Mouse (Mus musculus) midbrain, embryonic 15.5 days (tissue): ENCODE data around the gene Hist1h4b. TPM values are rescaled to one million over a fixed set of nuclear protein-coding genes. Genes with fewer than 3 reads are reported as not detected.
"Not testable (repeated sequence)": the region's sequence is repeated elsewhere in the genome, so short reads cannot be mapped to it uniquely, and the experiment has no call there.

ENCODE experiments used
- ATAC-seq: fragments of 200-750 bp; cut with Nextera tagmentation; replicated peaks from 2 replicates; pipeline ENCODE4 v1.8.0; 2017; ENCODE audit warnings: moderate TSS enrichment
- H3K27ac ChIP-seq: fragments of 300-500 bp; sonication (generic); 2 replicates; pipeline ENCODE4 v1.5.1; 2015; ENCODE audit warnings: mild to moderate bottlenecking, inconsistent platforms
- H3K27me3 ChIP-seq: fragments of 300-500 bp; sonication (generic); replicated peaks from 2 replicates; pipeline ENCODE4 v1.6.1; 2015; ENCODE audit warnings: inconsistent platforms
- H3K36me3 ChIP-seq: fragments of 300-500 bp; sonication (generic); replicated peaks from 2 replicates; pipeline ENCODE4 v1.6.1; 2015; ENCODE audit warnings: inconsistent platforms
- H3K4me1 ChIP-seq: fragments of 300-500 bp; sonication (generic); 2 replicates; pipeline ENCODE4 v1.6.1; 2015; ENCODE audit warnings: inconsistent platforms
- H3K4me2 ChIP-seq: fragments of 300-500 bp; sonication (generic); 2 replicates; pipeline ENCODE4 v1.6.1; 2015; ENCODE audit warnings: inconsistent platforms, mild to moderate bottlenecking, moderate library complexity
- H3K4me3 ChIP-seq: fragments of 300-500 bp; sonication (generic); 2 replicates; pipeline ENCODE4 v1.5.1; 2015; ENCODE audit warnings: mild to moderate bottlenecking, inconsistent platforms
- H3K9ac ChIP-seq: fragments of 300-500 bp; sonication (generic); 2 replicates; pipeline ENCODE4 v1.6.1; 2015; ENCODE audit warnings: mild to moderate bottlenecking, inconsistent platforms
- H3K9me3 ChIP-seq: fragments of 300-500 bp; sonication (generic); 2 replicates; pipeline ENCODE4 v1.6.1; 2016; ENCODE audit warnings: inconsistent platforms
- WGBS: fragments of 180-500 bp; shearing (Covaris S2); methylation state at CpG from one replicate; pipeline ENCODE4 v1.1.7; 2015; ENCODE audit warnings: mixed read lengths; 5-methylcytosine and 5-hydroxymethylcytosine counted together
- polyA plus RNA-seq: library from polyadenylated mRNA; unstranded; fragments of >200 nt; fragmentation: Nextera tagmentation; extraction: Ambion mirVana; gene quantifications from 2 replicates; pipeline ENCODE4 v1.2.1, GENCODE M21; 2015

The Hist1h4b gene
- polyA plus RNA-seq, 1 experiment from 2014 or later: 2.0 TPM

DNA sequence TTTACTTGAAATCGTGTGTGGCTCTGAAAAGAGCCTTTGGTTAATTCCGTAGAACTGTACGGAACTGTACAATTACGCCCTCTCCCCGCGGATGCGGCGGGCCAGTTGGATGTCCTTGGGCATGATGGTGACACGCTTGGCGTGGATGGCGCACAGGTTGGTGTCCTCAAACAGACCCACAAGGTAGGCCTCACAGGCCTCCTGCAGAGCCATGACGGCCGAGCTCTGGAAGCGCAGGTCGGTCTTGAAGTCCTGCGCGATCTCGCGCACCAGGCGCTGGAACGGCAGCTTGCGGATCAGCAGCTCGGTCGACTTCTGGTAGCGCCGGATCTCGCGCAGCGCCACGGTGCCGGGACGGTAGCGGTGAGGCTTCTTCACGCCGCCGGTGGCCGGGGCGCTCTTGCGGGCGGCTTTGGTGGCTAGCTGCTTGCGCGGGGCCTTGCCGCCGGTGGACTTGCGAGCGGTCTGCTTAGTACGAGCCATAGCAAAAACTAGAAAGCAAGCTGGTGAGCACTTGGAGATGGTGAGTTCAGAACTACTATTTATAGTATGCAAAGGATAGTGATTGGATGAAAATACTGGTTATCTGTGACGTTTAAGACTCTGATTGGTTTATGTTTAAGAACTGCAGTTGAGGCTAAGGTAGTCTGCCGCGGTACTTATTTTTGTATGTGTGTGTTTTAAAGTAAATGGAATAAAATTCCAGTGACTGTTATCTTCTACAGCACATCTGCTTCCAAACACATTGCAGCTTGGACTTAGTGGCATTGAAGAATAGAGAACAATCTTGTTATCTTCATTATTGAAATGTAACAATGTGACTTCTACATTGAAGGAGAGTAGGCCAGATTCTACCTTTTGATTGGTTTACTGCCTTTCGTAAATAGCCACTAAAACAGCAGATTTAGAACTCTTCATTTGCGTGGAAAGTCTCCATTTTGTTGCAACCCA lies 5.3 kb downstream of the Hist1h4b start, which contains the start of gene Hist1h3a:
Gene Hist1h3a, minus strand, starts transcription at position 516 of the 951 bp plus-strand sequence.
- ATAC-seq: peak; percentile 65
- Histone ChIP-seq H3K4me1 (peaks cover 38% of the 10 kb centered on the region), H3K9ac (peak within 1 kb of the TSS; percentile 29; the same call in 1 of the 2 replicates), H3K4me2 (peak within 1 kb of the TSS; percentile 94), H3K4me3 (peak within 1 kb of the TSS; percentile 65), H3K27ac (peak within 1 kb of the TSS; percentile 87)
- WGBS: under 1% methylated on average over 29 of the region's 52 CpGs
- not testable (repeated sequence) for H3K9me3 ChIP-seq, H3K27me3 ChIP-seq, H3K36me3 ChIP-seq

DNA sequence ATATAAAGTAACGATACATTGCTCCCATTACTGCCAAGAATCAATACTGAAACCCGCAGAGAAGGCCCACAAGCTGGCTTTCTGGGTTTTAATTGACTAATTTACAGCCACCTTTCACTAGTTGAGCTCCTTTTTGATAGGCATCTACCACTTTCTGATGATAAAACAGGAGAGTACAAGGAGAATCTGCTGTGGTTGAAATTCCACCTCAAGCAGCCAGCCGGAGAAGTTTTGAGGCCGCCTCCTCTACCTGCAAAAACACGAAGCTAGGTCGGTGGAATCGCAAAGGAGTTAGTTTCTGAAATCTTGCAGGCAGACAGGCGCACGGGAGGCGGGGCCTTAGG lies 6.4 kb downstream of the Hist1h4b start:
- H3K4me2 ChIP-seq: peak overlapping the region; percentile 94
- H3K9ac ChIP-seq: peak overlapping the region; percentile 67; the same call in 1 of the 2 replicates
- no peaks in the 10 kb centered on the region for H3K36me3 ChIP-seq
- H3K4me3 ChIP-seq: peak overlapping the region; percentile 65
- H3K9me3 ChIP-seq: no peaks in the 10 kb centered on the region
- H3K27me3 ChIP-seq: no peaks in the 10 kb centered on the region
- H3K4me1 ChIP-seq: peaks cover 33% of the 10 kb centered on the region
- no peak for ATAC-seq
- H3K27ac ChIP-seq: peak overlapping the region; percentile 87
- under 1% methylated on average over 10 of the region's 10 CpGs for WGBS

DNA sequence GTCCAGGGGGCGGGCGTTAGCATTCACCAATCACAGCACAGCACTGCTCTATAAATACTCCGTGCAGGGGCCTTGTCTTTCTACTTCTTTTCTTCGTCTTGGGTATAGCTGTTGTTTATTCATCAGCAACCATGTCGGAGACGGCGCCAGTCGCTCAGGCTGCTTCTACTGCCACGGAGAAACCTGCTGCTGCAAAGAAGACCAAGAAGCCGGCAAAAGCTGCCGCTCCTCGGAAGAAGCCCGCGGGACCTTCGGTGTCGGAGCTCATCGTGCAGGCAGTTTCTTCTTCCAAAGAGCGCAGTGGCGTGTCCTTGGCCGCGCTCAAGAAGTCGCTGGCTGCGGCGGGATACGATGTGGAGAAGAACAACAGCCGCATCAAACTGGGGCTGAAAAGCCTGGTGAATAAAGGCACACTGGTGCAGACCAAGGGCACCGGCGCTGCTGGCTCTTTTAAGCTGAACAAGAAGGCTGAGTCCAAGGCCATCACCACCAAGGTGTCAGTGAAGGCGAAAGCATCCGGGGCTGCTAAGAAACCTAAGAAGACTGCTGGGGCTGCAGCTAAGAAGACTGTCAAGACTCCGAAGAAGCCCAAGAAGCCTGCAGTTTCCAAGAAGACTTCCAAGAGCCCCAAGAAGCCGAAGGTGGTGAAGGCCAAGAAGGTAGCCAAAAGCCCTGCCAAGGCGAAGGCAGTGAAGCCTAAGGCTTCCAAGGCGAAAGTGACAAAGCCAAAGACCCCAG lies 6.9 kb downstream of the Hist1h4b start, which contains the start of gene Hist1h1a:
Gene Hist1h1a, plus strand, starts transcription at position 81 of the 738 bp plus-strand sequence.
- 3% methylated on average over 34 of the region's 34 CpGs for WGBS
- Histone ChIP-seq H3K9me3 (no peaks in the 10 kb centered on the region), H3K36me3 (no peaks in the 10 kb centered on the region), H3K4me3 (peak within 1 kb of the TSS; percentile 65), H3K27me3 (no peaks in the 10 kb centered on the region), H3K9ac (peak within 1 kb of the TSS; percentile 67), H3K27ac (peak within 1 kb of the TSS; percentile 87), H3K4me2 (peak within 1 kb of the TSS; percentile 94), H3K4me1 (peaks cover 33% of the 10 kb centered on the region)
- ATAC-seq: peak; percentile 77

DNA sequence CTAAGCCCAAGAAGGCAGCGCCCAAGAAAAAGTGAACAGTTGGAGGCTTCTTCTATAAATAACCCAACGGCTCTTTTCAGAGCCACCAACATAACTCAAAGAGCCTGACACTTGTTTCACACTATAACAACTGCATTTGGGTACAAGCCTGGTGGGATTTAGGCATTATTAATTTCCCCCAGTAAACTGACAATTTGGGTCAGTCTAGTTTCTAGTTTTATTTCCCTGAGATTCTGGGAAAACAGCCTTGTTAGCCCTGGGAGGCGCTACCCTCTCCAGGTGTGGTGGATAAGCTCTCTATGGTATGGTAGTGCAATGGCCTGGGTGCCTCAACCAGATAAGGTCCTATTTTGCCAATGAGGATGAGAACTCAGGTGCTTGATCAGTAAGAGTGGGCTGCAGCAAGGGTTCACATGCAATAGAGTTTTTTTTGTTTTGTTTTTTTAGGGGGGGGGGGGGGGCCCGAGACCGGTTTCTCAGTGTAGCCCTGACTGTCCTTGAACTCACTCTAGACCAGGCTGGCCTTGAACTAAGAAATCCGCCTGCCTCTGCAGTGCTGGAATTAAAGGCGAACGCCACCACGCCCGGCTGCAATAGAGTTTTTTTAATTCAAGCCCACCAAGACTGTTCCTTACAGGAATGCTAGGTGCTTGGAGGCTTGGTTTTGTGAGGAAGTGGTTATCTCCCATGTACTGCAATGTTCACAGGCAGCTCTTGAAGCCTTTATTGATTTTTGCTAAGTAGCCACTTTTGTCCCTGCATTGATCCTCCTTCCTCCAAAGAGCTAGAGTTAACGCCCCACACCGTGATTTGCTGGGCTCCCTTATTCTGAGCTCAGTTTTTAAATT lies 7.7 kb downstream of the Hist1h4b start:
- no peak for ATAC-seq
- Histone ChIP-seq H3K9ac (peak overlapping the region; percentile 67), H3K27ac (peak overlapping the region; percentile 87; the same call in 1 of the 2 replicates)

DNA sequence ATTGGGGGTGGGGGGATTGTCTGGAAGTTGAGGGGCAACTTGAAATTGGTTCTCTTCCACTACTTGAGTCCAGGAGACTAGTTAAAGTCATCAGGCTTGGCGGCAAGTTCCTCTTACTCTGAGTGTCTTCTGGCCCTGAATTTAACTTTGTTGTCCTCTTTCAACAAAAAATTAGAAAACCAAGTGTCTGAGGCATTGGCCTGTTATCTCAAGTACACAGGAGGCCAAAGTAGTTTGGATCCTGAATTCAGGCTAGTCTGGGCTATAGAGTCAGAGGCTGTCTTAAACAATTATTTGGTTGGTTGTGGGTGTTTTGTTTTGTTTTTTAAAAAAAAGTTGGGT lies 8.3 kb downstream of the Hist1h4b start:
- Histone ChIP-seq H3K9ac (no peak overlapping the region), H3K9me3 (no peaks in the 10 kb centered on the region), H3K4me2 (no peak overlapping the region), H3K36me3 (no peaks in the 10 kb centered on the region), H3K27ac (no peak overlapping the region), H3K4me3 (no peak overlapping the region), H3K27me3 (no peaks in the 10 kb centered on the region), H3K4me1 (peaks cover 28% of the 10 kb centered on the region)
- 73% methylated on average over 1 of the region's 1 CpGs for WGBS
- no peak for ATAC-seq

More for the DNA sequence above, 7.7 kb downstream of the Hist1h4b start:
- Histone ChIP-seq H3K36me3 (no peaks in the 10 kb centered on the region), H3K9me3 (no peaks in the 10 kb centered on the region), H3K27me3 (no peaks in the 10 kb centered on the region), H3K4me2 (peak overlapping the region; percentile 94), H3K4me3 (peak overlapping the region; percentile 65), H3K4me1 (peaks cover 33% of the 10 kb centered on the region)
- 28% methylated on average over 12 of the region's 12 CpGs for WGBS

DNA sequence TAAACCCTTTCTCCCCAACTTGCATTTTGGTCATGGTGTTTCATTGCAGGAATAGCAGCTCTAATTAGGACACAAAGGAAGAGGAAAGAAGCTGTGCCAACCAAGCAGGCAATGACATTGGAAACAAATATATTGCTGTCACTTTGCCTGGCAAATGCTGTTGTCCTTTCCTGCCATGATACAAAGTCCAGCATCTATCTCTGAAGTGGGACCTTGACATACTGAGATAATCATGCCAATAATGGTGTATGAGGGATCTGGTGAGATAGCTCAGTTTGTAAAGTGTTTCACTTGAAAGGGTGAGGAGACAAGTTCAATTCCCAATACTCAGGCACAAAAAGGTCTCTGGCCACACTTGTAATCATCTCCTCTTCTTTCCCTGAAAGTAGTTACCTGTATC lies 10.0 kb downstream of the Hist1h4b start:
- H3K4me3 ChIP-seq: no peak overlapping the region
- H3K27me3 ChIP-seq: no peaks in the 10 kb centered on the region
- H3K9me3 ChIP-seq: no peaks in the 10 kb centered on the region

DNA sequence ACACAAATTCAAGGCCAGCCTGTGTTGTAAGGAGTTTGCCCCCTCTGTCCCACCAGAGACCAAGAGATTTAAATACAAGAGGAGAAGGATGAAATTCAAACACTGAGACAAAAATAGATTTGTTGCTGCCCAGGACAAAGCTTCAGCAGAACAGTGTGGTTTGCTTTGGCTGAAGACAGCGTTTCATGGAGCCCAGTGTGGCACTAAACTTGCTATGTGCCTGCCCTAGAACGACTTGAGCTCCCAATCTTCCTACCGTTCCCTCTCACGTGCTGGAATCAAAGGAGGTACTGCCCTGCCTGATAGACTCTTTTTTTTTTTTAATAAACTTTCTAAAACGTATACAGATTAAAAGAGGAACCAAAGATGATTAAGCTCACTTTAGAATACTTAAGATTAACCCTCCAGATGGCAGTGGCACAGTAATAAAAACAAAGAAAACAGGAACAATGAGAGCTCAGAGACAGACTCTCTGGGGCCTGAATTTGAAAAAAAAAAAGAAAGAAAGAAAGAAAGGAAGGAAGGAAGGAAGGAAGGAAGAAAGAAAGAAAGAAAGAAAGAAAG lies 12.1 kb downstream of the Hist1h4b start:
- Histone ChIP-seq H3K36me3 (no peaks in the 10 kb centered on the region), H3K9ac (no peak overlapping the region), H3K4me1 (peaks cover 6% of the 10 kb centered on the region), H3K4me3 (no peak overlapping the region), H3K27ac (no peak overlapping the region), H3K9me3 (no peaks in the 10 kb centered on the region), H3K4me2 (no peak overlapping the region), H3K27me3 (no peaks in the 10 kb centered on the region)
- 45% methylated on average over 5 of the region's 5 CpGs for WGBS
- no peak for ATAC-seq

More for the DNA sequence above, 10.0 kb downstream of the Hist1h4b start:
- H3K27ac ChIP-seq: no peak overlapping the region
- H3K4me1 ChIP-seq: peaks cover 20% of the 10 kb centered on the region
- H3K4me2 ChIP-seq: no peak overlapping the region
- no peak overlapping the region for H3K9ac ChIP-seq
- no peak for ATAC-seq
- no peaks in the 10 kb centered on the region for H3K36me3 ChIP-seq

DNA sequence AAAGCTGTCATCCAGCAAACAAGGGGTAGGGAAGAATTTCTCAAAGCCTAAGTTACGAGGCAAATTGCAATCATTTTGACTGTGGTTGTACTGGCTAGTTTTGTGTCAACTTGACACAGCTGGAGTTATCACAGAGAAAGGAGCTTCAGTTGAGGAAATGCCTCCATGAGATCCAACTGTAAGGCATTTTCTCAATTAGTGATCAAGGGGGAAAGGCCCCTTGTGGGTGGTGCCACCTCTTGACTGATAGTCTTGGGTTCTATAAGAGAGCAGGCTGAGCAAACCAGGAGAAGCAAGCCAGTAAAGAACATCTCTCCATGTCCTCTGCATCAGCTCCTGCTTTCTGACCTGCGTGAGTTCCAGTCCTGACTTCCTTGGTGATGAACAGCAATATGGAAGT lies 12.8 kb downstream of the Hist1h4b start, which contains the start of gene Trim38:
Gene Trim38, plus strand, starts transcription at position 301 of the 400 bp plus-strand sequence.
- H3K27me3 ChIP-seq, H3K4me2 ChIP-seq, H3K9ac ChIP-seq, ATAC-seq, H3K36me3 ChIP-seq, H3K4me3 ChIP-seq, H3K9me3 ChIP-seq, H3K4me1 ChIP-seq, H3K27ac ChIP-seq: not testable (repeated sequence)
- 84% methylated on average over 2 of the region's 2 CpGs for WGBS

DNA sequence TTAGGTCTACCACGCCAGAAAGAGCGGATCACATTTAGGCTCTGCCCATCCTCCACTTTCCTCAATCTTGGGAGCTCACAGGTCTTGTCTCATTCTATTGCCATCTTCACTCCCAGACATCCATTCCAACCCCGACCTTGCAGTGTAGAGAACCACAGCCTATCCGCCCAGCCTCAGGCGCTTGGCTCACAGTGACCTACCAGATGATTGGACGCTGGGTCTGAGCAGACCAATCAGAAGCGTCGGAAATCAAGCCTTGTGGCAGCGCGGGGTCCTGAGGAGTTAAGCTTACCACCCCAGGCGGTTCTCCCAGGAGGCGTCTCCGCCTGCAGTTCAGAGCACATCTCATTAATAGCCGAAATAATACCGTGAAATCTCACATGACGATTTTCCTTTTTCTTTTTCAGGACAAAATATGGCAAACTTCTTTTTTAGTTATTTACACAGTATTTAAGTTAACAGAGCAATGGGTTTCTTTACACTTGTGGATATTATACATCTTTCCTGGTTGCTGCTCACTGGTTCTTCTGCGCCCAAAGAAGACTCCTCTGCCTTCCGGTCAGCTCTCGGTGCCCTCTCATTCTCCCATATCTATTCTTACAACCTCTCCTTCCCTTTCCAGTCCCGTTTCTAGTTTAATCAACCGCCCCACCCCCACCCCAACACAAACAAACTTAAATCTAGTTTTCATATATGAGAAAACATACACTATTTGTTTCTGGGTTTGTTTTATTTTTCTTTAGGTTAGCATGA lies 15.9 kb downstream of the Hist1h4b start:
- H3K9ac ChIP-seq: no peak overlapping the region
- no peaks in the 10 kb centered on the region for H3K36me3 ChIP-seq
- ATAC-seq: peak; percentile 92
- H3K9me3 ChIP-seq: no peaks in the 10 kb centered on the region
- WGBS: 25% methylated on average over 21 of the region's 21 CpGs
- no peaks in the 10 kb centered on the region for H3K4me1 ChIP-seq
- peak overlapping the region; percentile 13; the same call in 1 of the 2 replicates for H3K4me3 ChIP-seq
- H3K4me2 ChIP-seq: peak overlapping the region; percentile 41
- no peaks in the 10 kb centered on the region for H3K27me3 ChIP-seq
- H3K27ac ChIP-seq: no peak overlapping the region

DNA sequence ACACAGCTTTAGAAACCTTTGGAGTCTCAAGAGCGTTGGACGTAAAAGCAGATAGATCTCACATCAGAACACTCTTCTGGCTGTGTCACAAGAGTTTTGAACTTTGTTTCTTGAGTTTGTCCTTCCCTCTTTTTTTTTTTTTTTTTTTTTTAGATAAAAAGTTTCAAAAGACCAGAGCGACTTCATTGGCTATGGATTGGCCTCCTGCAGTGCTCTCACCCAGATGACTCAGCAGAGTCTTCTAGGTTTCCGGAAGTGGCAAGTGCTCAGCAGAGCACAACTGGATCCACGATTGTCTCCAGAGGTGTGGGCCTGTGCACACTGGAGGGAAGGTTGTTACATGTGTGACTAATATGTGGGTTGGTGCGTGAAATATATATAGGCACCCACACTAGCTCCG lies 21.5 kb downstream of the Hist1h4b start:
- Histone ChIP-seq H3K9ac (no peak overlapping the region), H3K27me3 (no peaks in the 10 kb centered on the region), H3K9me3 (no peaks in the 10 kb centered on the region), H3K4me1 (no peaks in the 10 kb centered on the region), H3K4me3 (no peak overlapping the region), H3K4me2 (no peak overlapping the region), H3K36me3 (no peaks in the 10 kb centered on the region), H3K27ac (no peak overlapping the region)
- 94% methylated on average over 7 of the region's 7 CpGs for WGBS
- ATAC-seq: no peak

DNA sequence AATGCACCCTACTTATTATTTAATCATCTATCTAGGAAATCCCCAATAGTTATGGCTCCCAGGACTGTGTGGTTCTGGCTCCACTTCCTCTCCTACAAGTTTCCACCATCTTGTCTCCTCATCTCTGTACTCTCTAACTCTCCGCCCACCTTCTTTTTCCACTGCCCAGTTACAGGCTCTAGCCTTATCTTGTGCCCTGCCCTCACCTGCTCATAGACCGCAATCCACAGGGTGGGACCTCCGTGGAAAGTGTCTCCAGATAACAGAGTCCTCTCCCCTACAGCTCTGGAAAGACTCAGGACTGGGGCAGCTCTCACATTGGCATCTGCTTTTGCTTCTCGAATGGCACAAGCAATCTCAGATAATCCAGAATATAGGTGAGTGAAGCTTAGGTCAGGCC lies 22.2 kb downstream of the Hist1h4b start:
- H3K27me3 ChIP-seq: no peaks in the 10 kb centered on the region
- no peak overlapping the region for H3K9ac ChIP-seq
- H3K36me3 ChIP-seq: no peaks in the 10 kb centered on the region
- no peak overlapping the region for H3K4me2 ChIP-seq
- H3K27ac ChIP-seq: no peak overlapping the region
- no peaks in the 10 kb centered on the region for H3K4me1 ChIP-seq
- WGBS: 87% methylated on average over 4 of the region's 4 CpGs
- H3K4me3 ChIP-seq: no peak overlapping the region
- no peaks in the 10 kb centered on the region for H3K9me3 ChIP-seq
- no peak for ATAC-seq
